Mouse (Mus musculus): Measurements from ENCODE around the gene Mettl23. TPM values are rescaled to one million over a fixed set of nuclear protein-coding genes. Genes with fewer than 3 reads are reported as not detected.
A peak's percentile ranks its signal among the peaks of the same experiment; 100 is the strongest.
"Not testable (repeated sequence)": the region's sequence is repeated elsewhere in the genome, so short reads cannot be mapped to it uniquely, and the experiment has no call there.

The Mettl23 gene
- polyA plus RNA-seq, 1 experiment: 18.3 TPM

GRCm38 (mm10) chr11:116842531-116843260, 382 bp upstream of the Mettl23 start:
- H3K4me1 ChIP-seq: peaks cover 72% of the 10 kb centered on the region
- H3K36me3 ChIP-seq (replicated peaks; ENCODE audit: low read length): peaks cover 61% of the 10 kb centered on the region
- H3K27me3 ChIP-seq (replicated peaks): no peaks in the 10 kb centered on the region
- no peaks in the 10 kb centered on the region for H3K9me3 ChIP-seq
- TF ChIP-seq GATA1 (IDR thresholded peaks at IDR 0.05; ENCODE audit: borderline replicate concordance, low read length) (no peak), FLI1 (IDR thresholded peaks at IDR 0.05; ENCODE audit: low read length) (no peak)
- peak overlapping the region; percentile 95 for H3K4me3 ChIP-seq (replicated peaks)

- Histone ChIP-seq H3K27me3 (replicated peaks) (no peaks in the 10 kb centered on the region), H3K36me3 (replicated peaks; ENCODE audit: low read length) (peaks cover 55% of the 10 kb centered on the region), H3K4me1 (peaks cover 50% of the 10 kb centered on the region), H3K9me3 (no peaks in the 10 kb centered on the region), H3K4me3 (replicated peaks) (no peak overlapping the region)
- no peak for TF ChIP-seq GATA1 (IDR thresholded peaks at IDR 0.05; ENCODE audit: borderline replicate concordance, low read length)
- no peak for TF ChIP-seq FLI1 (IDR thresholded peaks at IDR 0.05; ENCODE audit: low read length)
These were observed 3.6 kb downstream of the Mettl23 start for GRCm38 (mm10) chr11:116846593-116847181.

GRCm38 (mm10) chr11:116847187-116848085, 4.4 kb downstream of the Mettl23 start:
- peaks cover 49% of the 10 kb centered on the region for H3K4me1 ChIP-seq
- H3K4me3 ChIP-seq (replicated peaks): no peak overlapping the region
- peaks cover 57% of the 10 kb centered on the region for H3K36me3 ChIP-seq (replicated peaks; ENCODE audit: low read length)
- TF ChIP-seq GATA1 (IDR thresholded peaks at IDR 0.05; ENCODE audit: borderline replicate concordance, low read length): no peak
- no peak for TF ChIP-seq FLI1 (IDR thresholded peaks at IDR 0.05; ENCODE audit: low read length)
- no peaks in the 10 kb centered on the region for H3K9me3 ChIP-seq
- H3K27me3 ChIP-seq (replicated peaks): no peaks in the 10 kb centered on the region

- TF ChIP-seq FLI1 (IDR thresholded peaks at IDR 0.05; ENCODE audit: low read length): no peak
- no peak for TF ChIP-seq GATA1 (IDR thresholded peaks at IDR 0.05; ENCODE audit: borderline replicate concordance, low read length)
- Histone ChIP-seq H3K4me3 (replicated peaks) (no peak overlapping the region), H3K27me3 (replicated peaks) (no peaks in the 10 kb centered on the region), H3K9me3 (no peaks in the 10 kb centered on the region), H3K36me3 (replicated peaks; ENCODE audit: low read length) (peaks cover 57% of the 10 kb centered on the region), H3K4me1 (peaks cover 49% of the 10 kb centered on the region)
These were observed 5.2 kb downstream of the Mettl23 start for GRCm38 (mm10) chr11:116848086-116848876.

GRCm38 (mm10) chr11:116848877-116849178, 5.8 kb downstream of the Mettl23 start:
- H3K27me3 ChIP-seq (replicated peaks); H3K9me3 ChIP-seq; H3K4me3 ChIP-seq (replicated peaks): not testable (repeated sequence)
- H3K4me1 ChIP-seq: peaks cover 49% of the 10 kb centered on the region
- peaks cover 57% of the 10 kb centered on the region for H3K36me3 ChIP-seq (replicated peaks; ENCODE audit: low read length)

- Histone ChIP-seq H3K9me3 (no peaks in the 10 kb centered on the region), H3K27me3 (replicated peaks) (no peaks in the 10 kb centered on the region), H3K4me1 (peaks cover 51% of the 10 kb centered on the region), H3K36me3 (replicated peaks; ENCODE audit: low read length) (peaks cover 57% of the 10 kb centered on the region), H3K4me3 (replicated peaks) (no peak overlapping the region)
- no peak for TF ChIP-seq GATA1 (IDR thresholded peaks at IDR 0.05; ENCODE audit: borderline replicate concordance, low read length)
- TF ChIP-seq FLI1 (IDR thresholded peaks at IDR 0.05; ENCODE audit: low read length): no peak
These were observed 6.5 kb downstream of the Mettl23 start for GRCm38 (mm10) chr11:116849587-116849986.

DNA sequence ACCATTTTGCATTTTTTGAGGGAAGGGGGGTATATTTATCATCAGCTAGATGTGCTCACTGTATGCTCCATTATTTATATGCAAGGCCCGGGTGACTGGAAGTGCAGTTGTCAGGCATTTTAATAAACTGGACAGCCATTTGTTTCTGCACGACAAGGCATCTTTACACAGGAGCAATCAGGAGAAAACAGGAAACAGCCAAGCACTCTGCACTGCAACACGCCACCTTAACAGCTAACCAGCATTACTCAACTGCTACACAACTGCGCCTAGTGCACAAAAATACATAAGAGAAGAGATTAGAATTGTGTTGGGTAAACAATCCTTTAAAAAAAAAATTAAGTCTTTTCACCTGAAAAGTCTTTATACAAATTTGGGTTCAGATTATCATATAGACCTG, 7.0 kb downstream of the Mettl23 start:
- H3K36me3 ChIP-seq (replicated peaks; ENCODE audit: low read length): peaks cover 57% of the 10 kb centered on the region
- no peaks in the 10 kb centered on the region for H3K27me3 ChIP-seq (replicated peaks)
- peaks cover 54% of the 10 kb centered on the region for H3K4me1 ChIP-seq
- no peaks in the 10 kb centered on the region for H3K9me3 ChIP-seq
- TF ChIP-seq FLI1 (IDR thresholded peaks at IDR 0.05; ENCODE audit: low read length) (no peak), GATA1 (IDR thresholded peaks at IDR 0.05; ENCODE audit: borderline replicate concordance, low read length) (no peak)
- peak overlapping the region; percentile 100 for H3K4me3 ChIP-seq (replicated peaks)

DNA sequence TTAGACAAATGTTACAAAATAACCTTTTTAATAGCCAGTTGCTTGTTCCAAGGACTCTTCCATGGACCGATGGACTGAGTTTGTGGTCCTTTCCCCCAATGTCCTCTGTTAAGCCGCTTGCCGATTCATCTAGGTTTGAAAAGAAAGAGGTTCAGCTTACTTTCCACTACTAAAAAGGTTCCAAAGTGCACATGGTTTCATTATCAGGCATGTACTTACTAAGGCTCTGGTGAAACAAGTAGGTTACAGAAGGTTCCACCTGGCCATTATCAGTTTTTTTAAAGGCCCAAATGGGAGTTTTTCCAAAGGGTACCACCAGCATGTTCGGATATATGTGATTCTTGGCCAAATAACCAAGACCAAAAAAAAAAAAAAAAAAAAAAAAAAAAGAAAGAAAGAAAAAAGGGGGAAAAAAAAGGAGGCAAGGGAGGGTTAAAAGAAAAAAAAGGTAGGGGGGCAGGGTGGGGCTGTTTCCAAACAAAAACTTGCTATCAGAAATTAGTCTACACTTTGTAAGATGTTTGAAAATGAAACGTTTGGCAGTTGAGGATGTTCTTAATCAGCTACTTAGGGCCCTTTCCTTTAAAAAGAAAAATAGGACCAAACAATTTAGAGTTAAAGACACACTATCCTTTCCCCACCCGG, 7.9 kb downstream of the Mettl23 start:
- Histone ChIP-seq H3K9me3 (no peaks in the 10 kb centered on the region), H3K4me1 (peaks cover 50% of the 10 kb centered on the region), H3K27me3 (replicated peaks) (no peaks in the 10 kb centered on the region), H3K4me3 (replicated peaks) (peak overlapping the region; percentile 100), H3K36me3 (replicated peaks; ENCODE audit: low read length) (peaks cover 56% of the 10 kb centered on the region)
- TF ChIP-seq FLI1 (IDR thresholded peaks at IDR 0.05; ENCODE audit: low read length) (no peak), GATA1 (IDR thresholded peaks at IDR 0.05; ENCODE audit: borderline replicate concordance, low read length) (no peak)
